Mouse (Mus musculus): ENCODE results near the gene Ccnd2. TPM values are rescaled to one million over a fixed set of nuclear protein-coding genes. Genes with fewer than 3 reads are reported as not detected.
A peak's percentile ranks its signal among the peaks of the same experiment; 100 is the strongest.

Gene Ccnd2
- polyA plus RNA-seq (2014; fragmentation: Nextera tagmentation; extraction: Ambion mirVana), result 252 and 477 TPM in 2 replicates

DNA sequence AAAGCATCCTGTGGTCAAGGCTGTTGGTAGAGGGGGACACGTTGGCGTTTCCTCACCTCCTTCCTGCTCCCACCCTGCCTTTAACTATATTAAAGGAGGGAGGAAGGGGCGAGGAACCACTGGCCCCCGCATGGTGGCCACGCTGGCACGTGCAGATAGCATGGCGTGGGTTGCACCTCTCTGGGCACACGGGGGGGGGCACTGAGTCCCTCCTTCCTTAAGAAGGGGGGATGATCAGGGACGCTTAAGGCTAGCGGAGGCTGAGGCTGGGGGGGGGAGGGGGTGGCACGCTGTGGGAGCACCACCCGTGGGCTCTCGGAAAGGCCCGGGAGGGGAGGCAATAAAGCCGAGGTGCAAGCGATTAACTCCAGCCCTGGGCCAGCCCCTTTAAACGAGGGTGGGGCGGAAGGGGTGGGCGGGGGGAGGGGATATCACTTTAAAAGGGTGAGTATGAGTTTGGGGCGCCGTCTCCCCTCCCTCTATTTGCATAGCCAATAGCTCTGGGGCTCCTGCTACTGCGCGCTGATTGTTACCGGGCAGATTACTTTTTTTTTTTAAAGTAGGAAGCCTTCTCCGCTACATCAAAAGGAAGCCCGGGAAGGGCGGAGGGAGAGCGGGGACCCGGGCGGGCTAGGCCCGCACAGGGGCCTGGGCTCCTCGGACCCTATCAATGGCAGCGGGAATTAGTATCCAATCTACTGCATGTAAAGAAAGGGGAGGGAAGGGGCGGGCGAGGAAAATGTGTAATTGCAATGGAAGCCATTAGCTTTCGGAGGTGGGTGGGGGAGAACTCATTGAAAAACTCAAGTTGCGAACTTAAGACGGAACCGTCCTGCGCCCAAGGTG, at the start of gene Ccnd2:
Gene Ccnd2 (minus strand): TSS at position 88 of the 846 bp plus-strand sequence.
- Histone ChIP-seq H3K4me1 (ENCODE audit: control insufficient read depth, insufficient read depth, low read length) (peaks cover 51% of the 10 kb centered on the region), H3K27ac (replicated peaks; ENCODE audit: low read depth, low read length) (peak within 1 kb of the TSS; percentile 49), H3K4me3 (replicated peaks; ENCODE audit: low read depth, low read length) (peak within 1 kb of the TSS; percentile 47), H3K4me2 (ENCODE audit: low read length) (peak within 1 kb of the TSS; percentile 95), H3K9ac (replicated peaks; ENCODE audit: low read length) (peak within 1 kb of the TSS; percentile 43), H3K36me3 (ENCODE audit: control insufficient read depth, insufficient read depth, low read length) (no peaks in the 10 kb centered on the region), H3K27me3 (ENCODE audit: control insufficient read depth, insufficient read depth, low read length) (peaks cover 58% of the 10 kb centered on the region), H3K9me3 (ENCODE audit: control insufficient read depth, low read length) (no peaks in the 10 kb centered on the region)
- ATAC-seq (ENCODE audit: low FRiP score, low TSS enrichment), result peak; percentile 61
- WGBS, result under 1% methylated on average over 40 of the region's 40 CpGs
- DNase-seq, result peak; percentile 79

DNA sequence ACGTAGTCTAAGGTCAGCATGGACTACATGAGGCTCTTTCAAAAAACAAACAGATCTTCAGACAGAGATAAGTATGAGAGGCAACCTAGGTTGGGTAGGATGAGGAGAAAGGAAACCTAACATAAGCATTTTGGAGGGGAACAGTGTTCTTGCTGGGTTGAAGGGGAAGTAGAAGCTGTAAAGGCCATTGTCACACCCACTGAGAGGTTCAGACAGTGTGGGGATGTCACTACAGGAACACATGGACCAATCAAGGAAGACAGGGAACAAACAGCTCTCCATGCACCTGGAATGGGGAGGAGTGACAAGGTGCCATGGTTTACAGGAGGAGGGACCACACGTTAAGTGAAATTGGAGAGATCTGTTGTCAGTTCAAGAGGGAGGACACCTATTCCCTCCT, 45.0 kb upstream of the Ccnd2 start:
- 89% methylated on average over 2 of the region's 2 CpGs for WGBS
- Histone ChIP-seq H3K27me3 (ENCODE audit: control insufficient read depth, insufficient read depth, low read length) (no peaks in the 10 kb centered on the region), H3K4me3 (replicated peaks; ENCODE audit: low read depth, low read length) (no peak overlapping the region), H3K4me1 (ENCODE audit: control insufficient read depth, insufficient read depth, low read length) (no peaks in the 10 kb centered on the region), H3K9ac (replicated peaks; ENCODE audit: low read length) (no peak overlapping the region), H3K4me2 (ENCODE audit: low read length) (no peak overlapping the region), H3K9me3 (ENCODE audit: control insufficient read depth, low read length) (no peaks in the 10 kb centered on the region), H3K36me3 (ENCODE audit: control insufficient read depth, insufficient read depth, low read length) (no peaks in the 10 kb centered on the region), H3K27ac (replicated peaks; ENCODE audit: low read depth, low read length) (no peak overlapping the region)
- no peak for DNase-seq
- no peak for ATAC-seq (ENCODE audit: low FRiP score, low TSS enrichment)

DNA sequence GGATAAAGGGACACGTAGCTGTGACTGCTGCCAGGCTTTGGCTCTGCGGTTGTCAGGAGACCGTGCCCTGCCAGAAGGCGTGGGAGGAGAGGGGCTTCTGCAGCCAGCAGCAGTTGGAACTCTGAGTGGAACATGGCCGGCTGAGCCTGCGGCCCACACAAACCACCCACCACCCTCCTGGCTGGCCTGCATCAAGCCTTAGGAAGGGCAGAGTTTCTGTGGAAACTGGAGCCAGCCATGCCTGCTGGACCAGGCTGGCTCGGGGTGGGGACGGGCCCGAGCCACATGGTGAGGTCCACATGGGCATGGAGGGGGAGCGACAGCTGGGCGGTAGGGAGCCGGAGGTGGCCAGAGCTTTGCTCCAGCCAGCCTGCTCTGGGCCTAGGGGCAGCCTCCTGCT, 29.3 kb upstream of the Ccnd2 start:
- DNase-seq (no peak), ATAC-seq (ENCODE audit: low FRiP score, low TSS enrichment) (no peak)
- 68% methylated on average over 12 of the region's 12 CpGs for WGBS

DNA sequence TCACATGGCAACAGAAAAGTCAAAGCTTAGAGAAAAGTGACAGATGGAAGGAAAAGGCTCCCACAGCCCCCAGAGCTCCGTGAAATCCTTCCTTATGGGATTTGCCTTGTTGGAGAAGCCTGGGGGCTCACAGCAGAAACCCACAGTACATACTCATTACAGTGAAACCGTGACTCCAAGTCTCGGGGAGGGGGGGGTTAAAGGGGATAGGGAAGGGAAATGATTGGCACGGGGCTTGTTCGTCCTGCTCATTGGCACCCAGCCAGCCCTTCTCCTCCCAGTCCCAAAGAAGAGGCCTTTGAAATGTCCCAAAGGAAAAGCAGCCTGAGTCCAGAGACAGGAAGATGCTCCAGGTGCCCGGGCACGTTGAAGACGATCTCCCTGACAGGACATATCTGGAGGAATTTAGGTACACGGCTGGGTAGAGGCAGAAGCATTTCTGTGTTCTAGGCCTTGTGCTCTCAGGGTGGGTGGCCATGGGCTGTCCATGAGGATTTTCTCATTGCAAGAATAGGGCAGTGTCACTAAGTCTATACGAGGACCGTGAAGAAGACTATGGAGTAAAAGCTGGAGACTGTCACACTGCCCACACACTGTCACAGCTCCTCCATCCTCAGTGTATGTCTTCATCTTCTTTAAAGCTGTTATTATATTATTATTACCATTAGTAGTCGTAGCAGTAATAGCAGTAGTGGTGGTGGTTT, 27.2 kb upstream of the Ccnd2 start:
- 20% methylated on average over 12 of the region's 12 CpGs for WGBS
- DNase-seq (peak; percentile 82), ATAC-seq (ENCODE audit: low FRiP score, low TSS enrichment) (peak; percentile 62)
- Histone ChIP-seq H3K4me1 (ENCODE audit: control insufficient read depth, insufficient read depth, low read length) (peaks cover 8% of the 10 kb centered on the region; the same call in 1 of the 2 replicates), H3K4me2 (ENCODE audit: low read length) (no peak overlapping the region), H3K27me3 (ENCODE audit: control insufficient read depth, insufficient read depth, low read length) (no peaks in the 10 kb centered on the region), H3K27ac (replicated peaks; ENCODE audit: low read depth, low read length) (no peak overlapping the region), H3K9me3 (ENCODE audit: control insufficient read depth, low read length) (no peaks in the 10 kb centered on the region), H3K36me3 (ENCODE audit: control insufficient read depth, insufficient read depth, low read length) (no peaks in the 10 kb centered on the region), H3K4me3 (replicated peaks; ENCODE audit: low read depth, low read length) (no peak overlapping the region), H3K9ac (replicated peaks; ENCODE audit: low read length) (no peak overlapping the region)

More for the DNA sequence above, 29.3 kb upstream of the Ccnd2 start:
- Histone ChIP-seq H3K27me3 (ENCODE audit: control insufficient read depth, insufficient read depth, low read length) (no peaks in the 10 kb centered on the region), H3K27ac (replicated peaks; ENCODE audit: low read depth, low read length) (no peak overlapping the region), H3K9ac (replicated peaks; ENCODE audit: low read length) (no peak overlapping the region), H3K4me3 (replicated peaks; ENCODE audit: low read depth, low read length) (no peak overlapping the region), H3K9me3 (ENCODE audit: control insufficient read depth, low read length) (no peaks in the 10 kb centered on the region), H3K4me1 (ENCODE audit: control insufficient read depth, insufficient read depth, low read length) (peaks cover 8% of the 10 kb centered on the region; the same call in 1 of the 2 replicates), H3K4me2 (ENCODE audit: low read length) (no peak overlapping the region), H3K36me3 (ENCODE audit: control insufficient read depth, insufficient read depth, low read length) (no peaks in the 10 kb centered on the region)

DNA sequence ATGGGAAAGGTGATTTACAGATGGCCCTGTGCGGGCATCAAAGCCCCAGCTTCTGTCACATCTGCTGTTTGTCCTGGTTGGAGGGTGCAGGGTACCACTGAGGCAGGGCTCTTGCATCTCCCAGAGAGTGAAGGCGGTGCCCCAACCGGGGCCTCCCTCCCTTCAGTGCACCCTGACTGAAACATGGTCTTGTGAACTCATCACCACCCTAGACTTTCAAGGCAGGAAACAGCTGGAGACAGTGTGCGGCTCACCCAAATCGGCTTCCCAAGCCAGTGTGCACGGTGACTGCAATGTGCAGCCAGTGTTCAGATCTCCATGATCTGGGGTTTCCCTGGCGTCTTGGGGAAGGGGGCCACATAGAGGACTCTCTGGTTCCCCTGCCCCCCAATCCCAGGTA, 26.0 kb upstream of the Ccnd2 start:
- Histone ChIP-seq H3K4me2 (ENCODE audit: low read length) (no peak overlapping the region), H3K27ac (replicated peaks; ENCODE audit: low read depth, low read length) (no peak overlapping the region), H3K4me1 (ENCODE audit: control insufficient read depth, insufficient read depth, low read length) (peaks cover 8% of the 10 kb centered on the region; the same call in 1 of the 2 replicates), H3K27me3 (ENCODE audit: control insufficient read depth, insufficient read depth, low read length) (no peaks in the 10 kb centered on the region), H3K9me3 (ENCODE audit: control insufficient read depth, low read length) (no peaks in the 10 kb centered on the region), H3K9ac (replicated peaks; ENCODE audit: low read length) (no peak overlapping the region), H3K36me3 (ENCODE audit: control insufficient read depth, insufficient read depth, low read length) (no peaks in the 10 kb centered on the region), H3K4me3 (replicated peaks; ENCODE audit: low read depth, low read length) (no peak overlapping the region)
- WGBS, result 85% methylated on average over 7 of the region's 7 CpGs
- ATAC-seq (ENCODE audit: low FRiP score, low TSS enrichment) (no peak), DNase-seq (no peak)

DNA sequence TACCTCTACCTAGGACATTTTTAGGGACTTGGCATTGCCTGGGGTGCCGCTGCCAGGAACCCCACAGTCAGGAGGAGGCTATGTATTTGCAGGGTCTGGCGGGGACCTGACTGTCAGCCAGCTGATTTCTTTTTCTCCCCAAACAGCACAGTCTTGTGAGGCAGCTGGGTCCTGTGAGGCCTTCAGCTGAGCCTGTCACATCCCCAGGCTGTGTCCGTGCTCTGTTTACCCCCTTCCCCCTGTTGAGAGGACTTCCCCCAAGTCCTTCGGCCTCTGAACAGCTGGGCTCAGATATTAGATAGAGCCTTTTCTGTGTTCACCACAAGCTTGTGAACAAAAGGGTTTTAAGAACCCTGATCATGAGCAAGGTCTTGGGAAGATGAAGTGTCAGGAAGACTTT, 25.4 kb upstream of the Ccnd2 start:
- H3K9me3 ChIP-seq (ENCODE audit: control insufficient read depth, low read length), result no peaks in the 10 kb centered on the region
- no peak overlapping the region for H3K4me3 ChIP-seq (replicated peaks; ENCODE audit: low read depth, low read length)
- no peak for DNase-seq
- H3K4me1 ChIP-seq (ENCODE audit: control insufficient read depth, insufficient read depth, low read length), result peaks cover 8% of the 10 kb centered on the region; the same call in 1 of the 2 replicates
- H3K9ac ChIP-seq (replicated peaks; ENCODE audit: low read length), result no peak overlapping the region
- no peak overlapping the region for H3K4me2 ChIP-seq (ENCODE audit: low read length)
- H3K27me3 ChIP-seq (ENCODE audit: control insufficient read depth, insufficient read depth, low read length), result no peaks in the 10 kb centered on the region
- WGBS, result 33% methylated on average over 4 of the region's 4 CpGs
- no peaks in the 10 kb centered on the region for H3K36me3 ChIP-seq (ENCODE audit: control insufficient read depth, insufficient read depth, low read length)
- no peak for ATAC-seq (ENCODE audit: low FRiP score, low TSS enrichment)
- H3K27ac ChIP-seq (replicated peaks; ENCODE audit: low read depth, low read length), result no peak overlapping the region

DNA sequence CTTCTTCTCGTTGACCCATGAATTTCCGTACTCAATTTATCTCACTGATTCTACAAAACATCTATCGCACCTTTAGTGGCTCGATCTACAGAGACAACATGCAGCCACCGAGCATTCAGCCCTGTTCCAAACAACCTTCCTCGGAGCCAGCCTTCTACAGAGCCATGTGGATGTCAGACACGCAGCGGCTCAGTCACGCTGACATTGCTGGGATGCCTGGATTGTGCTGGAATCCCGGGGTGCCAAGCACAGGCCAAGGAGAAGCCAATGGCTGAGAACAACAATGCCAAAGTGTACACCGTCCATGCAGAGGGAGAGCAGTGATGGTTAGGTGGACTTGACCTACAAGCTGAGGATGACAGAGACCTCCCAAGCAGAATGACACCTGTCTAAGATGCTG, 20.5 kb upstream of the Ccnd2 start:
- Histone ChIP-seq H3K9me3 (ENCODE audit: control insufficient read depth, low read length) (no peaks in the 10 kb centered on the region), H3K4me2 (ENCODE audit: low read length) (no peak overlapping the region), H3K27me3 (ENCODE audit: control insufficient read depth, insufficient read depth, low read length) (no peaks in the 10 kb centered on the region), H3K27ac (replicated peaks; ENCODE audit: low read depth, low read length) (no peak overlapping the region), H3K4me1 (ENCODE audit: control insufficient read depth, insufficient read depth, low read length) (no peaks in the 10 kb centered on the region), H3K9ac (replicated peaks; ENCODE audit: low read length) (no peak overlapping the region), H3K4me3 (replicated peaks; ENCODE audit: low read depth, low read length) (no peak overlapping the region), H3K36me3 (ENCODE audit: control insufficient read depth, insufficient read depth, low read length) (no peaks in the 10 kb centered on the region)
- ATAC-seq (ENCODE audit: low FRiP score, low TSS enrichment), result no peak
- DNase-seq, result no peak
- 86% methylated on average over 11 of the region's 11 CpGs for WGBS

DNA sequence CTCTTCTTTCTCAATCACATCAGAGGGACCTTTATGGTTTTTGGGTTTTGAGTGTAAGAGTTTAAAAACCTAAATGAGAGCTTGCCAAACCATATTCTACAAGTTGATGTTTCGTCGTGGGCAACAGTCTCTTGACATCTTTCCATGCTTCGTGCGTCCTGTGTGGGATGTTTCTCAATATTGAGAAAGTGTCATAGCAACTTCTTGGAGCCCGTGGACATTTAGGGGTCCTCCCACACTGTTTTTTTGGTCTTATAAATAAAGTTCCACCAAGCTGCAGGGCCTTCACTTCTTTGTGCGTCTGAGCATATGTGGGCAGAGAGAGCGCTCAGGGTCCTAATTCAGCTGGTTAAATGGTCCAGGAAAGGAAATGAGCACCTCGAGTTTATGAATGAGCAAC, 18.7 kb upstream of the Ccnd2 start:
- Histone ChIP-seq H3K36me3 (ENCODE audit: control insufficient read depth, insufficient read depth, low read length) (no peaks in the 10 kb centered on the region), H3K27ac (replicated peaks; ENCODE audit: low read depth, low read length) (no peak overlapping the region), H3K4me2 (ENCODE audit: low read length) (no peak overlapping the region), H3K9ac (replicated peaks; ENCODE audit: low read length) (no peak overlapping the region), H3K4me1 (ENCODE audit: control insufficient read depth, insufficient read depth, low read length) (no peaks in the 10 kb centered on the region), H3K4me3 (replicated peaks; ENCODE audit: low read depth, low read length) (no peak overlapping the region), H3K27me3 (ENCODE audit: control insufficient read depth, insufficient read depth, low read length) (no peaks in the 10 kb centered on the region), H3K9me3 (ENCODE audit: control insufficient read depth, low read length) (no peaks in the 10 kb centered on the region)
- ATAC-seq (ENCODE audit: low FRiP score, low TSS enrichment) (no peak), DNase-seq (no peak)
- 92% methylated on average over 8 of the region's 8 CpGs for WGBS

Measured in midbrain, embryonic 14.5 days (tissue).